Mouse (Mus musculus) cerebellum, postnatal 14 days (tissue): ENCODE data around the gene Foxp1.

ENCODE experiments used
- DNase-seq, 2 experiments: peaks; one replicate each; pipeline ENCODE4 v3.0.0; 2021; ENCODE audit warnings: mixed read lengths in 2 of 2

The Foxp1 gene

DNA sequence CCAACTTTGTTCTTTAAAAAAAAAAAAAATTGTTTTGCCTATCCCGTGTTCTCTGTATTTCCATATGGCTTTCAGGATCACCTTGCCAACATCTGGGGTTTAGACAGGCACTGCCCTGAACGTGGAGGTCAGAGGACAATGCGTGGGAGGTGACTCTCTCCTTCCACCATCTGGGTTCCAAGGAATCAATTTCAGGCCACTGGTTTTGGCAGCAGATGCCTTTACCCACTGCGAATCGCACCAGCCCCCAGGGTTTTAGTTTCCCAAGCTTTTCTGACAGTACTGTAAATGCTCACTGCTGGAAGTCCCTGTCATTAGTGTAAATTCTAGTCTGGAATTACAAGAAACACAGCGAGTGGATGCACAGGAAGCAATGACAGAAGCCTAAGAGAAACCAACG lies 41.0 kb downstream of the Foxp1 start:
- no peak for DNase-seq

DNA sequence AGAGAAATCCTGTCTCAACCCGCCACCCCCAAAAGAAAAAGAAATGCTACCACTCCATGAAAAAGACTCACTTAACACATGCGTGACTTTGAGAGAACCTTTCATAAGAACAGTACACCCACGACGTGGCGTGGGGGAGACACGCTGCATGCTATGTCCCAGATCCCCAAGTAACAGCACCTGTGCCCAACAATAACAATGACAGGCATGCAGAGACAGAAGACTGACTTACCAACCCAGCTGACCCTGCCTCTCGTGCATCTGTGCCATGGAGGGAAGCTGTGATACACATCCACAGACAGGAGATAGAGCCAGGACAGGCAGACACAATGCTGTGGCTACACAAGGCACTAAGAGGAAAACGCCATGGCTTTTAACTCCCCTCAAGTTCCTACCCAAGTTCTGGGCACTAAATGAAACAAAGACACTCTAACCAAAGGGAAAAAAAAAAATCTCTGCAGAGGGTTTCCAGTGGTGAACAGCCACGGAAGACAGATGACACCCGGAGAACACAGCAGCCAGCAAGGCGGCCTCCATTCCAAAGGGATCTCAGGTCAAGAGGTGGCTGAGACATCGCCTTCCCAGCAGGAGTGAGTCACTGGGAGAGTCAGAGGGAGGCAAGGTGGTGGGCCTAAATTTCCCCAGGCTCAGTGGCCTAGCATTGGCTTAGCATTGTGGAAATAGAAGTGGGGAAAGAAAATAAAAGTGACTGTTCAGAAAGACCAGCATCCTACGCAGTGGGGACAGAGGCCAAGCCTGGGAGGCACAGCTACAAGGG lies 43.5 kb downstream of the Foxp1 start:
- DNase-seq: no peak

DNA sequence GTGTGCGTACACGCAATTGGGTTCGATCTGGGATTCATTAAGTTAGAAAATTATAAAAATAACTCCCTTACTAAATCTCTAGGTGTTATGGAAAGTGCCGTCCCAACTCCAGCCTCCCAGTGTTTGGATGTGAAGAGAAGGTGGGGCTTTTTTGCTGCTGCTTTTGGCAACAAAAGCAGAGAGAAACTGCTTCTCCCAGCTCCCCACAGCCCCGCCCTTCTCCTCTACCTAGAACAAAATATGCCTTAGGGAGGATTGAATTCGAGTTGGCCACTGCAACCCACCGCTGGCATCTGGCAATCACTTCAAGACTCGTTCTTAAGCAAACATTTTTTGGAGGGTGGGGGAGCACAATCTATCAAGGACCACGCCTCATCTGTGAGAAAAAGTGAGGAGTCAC lies 47.5 kb downstream of the Foxp1 start:
- no peak for DNase-seq

DNA sequence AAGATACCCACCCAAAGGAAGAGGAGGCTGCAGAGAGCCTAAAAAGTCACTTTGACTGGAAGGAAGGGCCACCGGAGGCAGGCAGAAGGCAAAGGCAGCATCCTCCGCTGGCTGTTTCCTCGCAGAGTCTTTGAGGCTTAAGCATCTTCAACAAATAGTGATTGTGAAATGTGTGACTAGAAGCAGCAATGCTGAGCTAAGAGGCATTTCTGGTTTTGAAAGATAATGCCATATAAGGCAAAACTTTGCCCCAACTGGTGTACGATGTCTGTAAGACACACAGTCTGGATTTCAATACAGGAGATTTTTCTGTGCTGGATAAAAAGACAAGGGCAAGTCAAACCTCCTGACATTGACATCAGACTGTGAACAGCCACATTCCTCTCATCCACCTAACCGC lies 51.6 kb downstream of the Foxp1 start:
- no peak for DNase-seq

DNA sequence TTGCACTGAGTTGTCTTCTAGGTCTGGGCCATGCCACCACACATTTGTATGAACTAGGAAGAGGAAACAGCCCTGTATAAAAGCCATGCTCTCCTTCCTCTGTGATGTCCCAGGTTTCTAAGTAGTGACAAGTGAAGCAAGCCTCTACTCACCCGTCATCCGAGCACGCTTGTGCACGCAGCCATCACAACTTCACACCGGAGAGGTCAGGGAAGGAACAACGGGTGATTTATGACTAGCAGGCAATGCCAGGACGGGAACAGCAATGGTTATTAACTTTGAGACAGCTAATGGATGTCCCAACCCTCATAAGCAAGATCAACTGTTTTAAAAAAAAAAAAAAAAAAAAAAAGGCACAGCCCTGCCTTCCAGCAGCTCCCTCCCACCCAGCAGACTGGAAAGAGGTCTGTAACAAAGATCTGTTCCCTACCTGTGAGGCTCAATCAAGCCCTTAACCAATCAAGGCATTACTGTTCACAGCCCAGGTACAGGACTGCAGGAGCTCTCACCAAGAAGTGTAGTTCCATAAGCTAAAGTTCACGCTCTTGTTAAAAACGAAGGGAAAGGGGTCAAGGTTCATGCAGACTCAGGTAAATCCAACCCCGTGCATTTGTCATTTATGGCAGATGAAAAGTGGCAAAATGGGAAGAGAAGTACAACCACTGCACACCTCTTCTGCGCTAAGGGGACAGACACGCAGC lies 53.2 kb downstream of the Foxp1 start:
- no peak for DNase-seq

DNA sequence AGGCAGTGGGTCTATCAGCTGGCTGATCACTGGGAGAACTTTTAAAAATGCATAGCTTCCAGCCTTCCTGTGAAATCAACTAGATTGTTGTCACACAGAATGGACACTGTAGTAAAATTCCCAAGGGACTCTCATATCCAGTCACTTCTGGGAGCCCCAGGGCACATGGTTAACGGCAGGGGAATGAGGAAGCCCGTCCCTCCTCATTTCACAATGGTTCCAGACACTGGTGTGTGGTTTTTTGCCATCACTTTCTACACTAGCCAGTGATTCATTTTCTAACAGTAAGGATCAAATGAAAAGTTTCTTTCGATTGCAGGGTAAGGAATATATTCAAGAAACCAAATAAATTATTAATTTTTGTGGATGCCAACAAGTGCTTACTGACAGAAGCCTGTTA lies 54.7 kb downstream of the Foxp1 start:
- no peak for DNase-seq

DNA sequence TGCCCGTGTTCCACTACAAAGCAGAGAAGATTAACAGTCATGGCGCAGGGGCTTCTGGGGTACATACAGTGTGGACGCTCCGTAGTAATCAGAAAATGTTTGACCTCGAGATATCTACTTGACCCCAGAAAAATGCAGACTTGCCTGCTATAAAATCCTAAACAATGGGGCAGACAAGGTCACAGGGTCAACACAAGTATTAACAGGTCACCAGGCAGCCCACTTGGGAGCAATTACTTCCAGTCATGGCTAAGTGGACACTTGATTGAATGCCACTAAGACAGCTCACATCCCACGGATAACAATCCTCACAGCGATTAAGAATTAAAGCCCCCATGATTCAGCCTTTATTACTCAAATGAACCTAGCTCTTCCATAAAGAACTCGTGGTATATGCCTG lies 55.4 kb downstream of the Foxp1 start:
- DNase-seq: no peak

DNA sequence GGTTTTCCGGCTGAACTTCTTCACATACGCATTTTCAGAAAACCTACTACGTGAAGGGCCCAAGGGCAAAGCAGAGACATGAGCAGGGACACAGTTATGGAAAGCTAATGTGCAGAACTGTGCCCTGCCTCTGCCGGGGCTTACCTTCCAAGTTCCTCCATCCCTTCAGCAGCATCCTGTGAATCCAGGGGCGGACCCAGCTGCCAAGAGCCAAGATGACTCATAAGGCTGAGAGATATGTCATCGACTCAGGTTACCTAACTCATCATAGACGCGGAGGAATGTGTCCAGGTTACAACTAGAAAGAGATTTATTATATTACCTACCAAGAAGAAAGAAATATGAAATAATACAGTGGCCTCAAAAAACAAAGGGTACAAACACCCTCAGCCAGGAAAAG lies 56.2 kb downstream of the Foxp1 start:
- no peak for DNase-seq

DNA sequence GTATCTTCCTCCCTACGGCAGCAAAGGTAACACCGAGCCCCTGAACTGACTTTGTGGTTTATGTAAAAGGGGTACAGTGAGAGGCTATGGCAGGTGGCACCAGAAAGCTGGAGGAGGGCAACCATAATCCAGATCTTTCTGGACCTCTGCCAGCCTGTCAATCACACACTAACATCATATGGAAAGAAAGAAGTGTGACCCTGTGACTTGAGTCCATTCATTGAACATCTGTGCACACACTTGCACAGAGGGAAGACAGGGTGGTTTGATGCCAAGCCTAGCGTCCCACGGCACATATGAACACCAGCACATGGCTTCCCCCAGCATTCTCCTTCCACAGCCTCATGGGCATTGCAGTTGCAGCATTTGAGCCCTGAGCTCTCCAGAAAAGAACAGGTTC lies 58.1 kb downstream of the Foxp1 start:
- peak in 1 of 2 experiments; percentile 46 for DNase-seq

DNA sequence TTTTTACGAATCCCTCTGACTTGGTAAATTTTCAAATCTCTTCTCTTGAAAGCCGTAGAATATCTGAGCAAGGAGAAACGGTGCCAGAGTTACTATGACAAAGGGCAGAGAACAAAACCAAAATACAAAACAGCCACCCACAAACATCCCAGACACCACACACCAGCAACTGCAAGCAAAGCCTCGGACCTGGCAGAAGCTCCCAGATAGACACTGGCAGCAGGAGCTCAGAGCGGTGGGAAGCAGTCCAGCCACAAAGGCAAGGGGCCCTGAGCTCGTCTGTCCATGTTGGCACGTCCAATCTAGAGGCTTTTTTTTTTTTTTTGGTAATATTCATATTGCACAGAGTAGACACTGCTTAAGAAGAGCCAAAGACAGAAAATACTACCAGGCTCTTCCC lies 58.6 kb downstream of the Foxp1 start:
- peak; percentile 85 to 87 for DNase-seq

DNA sequence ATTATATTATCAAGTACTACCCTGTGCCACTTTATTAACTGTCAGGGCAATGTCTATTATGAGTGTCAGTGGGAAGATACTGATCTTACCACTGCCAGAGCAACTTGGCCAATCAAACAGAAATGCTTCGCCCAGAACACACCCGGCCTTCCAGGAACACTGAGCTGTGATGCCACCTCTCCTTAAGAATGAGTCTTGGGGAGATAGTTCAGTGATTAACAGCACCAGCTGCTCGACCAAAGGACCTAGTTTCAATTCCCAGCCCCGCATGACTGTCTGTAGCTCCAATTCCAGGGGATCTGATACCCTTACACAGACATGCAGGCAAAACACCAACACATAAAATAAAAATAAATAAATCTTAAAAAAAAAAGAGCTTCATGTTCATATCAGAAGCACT lies 63.7 kb downstream of the Foxp1 start:
- DNase-seq: no peak

DNA sequence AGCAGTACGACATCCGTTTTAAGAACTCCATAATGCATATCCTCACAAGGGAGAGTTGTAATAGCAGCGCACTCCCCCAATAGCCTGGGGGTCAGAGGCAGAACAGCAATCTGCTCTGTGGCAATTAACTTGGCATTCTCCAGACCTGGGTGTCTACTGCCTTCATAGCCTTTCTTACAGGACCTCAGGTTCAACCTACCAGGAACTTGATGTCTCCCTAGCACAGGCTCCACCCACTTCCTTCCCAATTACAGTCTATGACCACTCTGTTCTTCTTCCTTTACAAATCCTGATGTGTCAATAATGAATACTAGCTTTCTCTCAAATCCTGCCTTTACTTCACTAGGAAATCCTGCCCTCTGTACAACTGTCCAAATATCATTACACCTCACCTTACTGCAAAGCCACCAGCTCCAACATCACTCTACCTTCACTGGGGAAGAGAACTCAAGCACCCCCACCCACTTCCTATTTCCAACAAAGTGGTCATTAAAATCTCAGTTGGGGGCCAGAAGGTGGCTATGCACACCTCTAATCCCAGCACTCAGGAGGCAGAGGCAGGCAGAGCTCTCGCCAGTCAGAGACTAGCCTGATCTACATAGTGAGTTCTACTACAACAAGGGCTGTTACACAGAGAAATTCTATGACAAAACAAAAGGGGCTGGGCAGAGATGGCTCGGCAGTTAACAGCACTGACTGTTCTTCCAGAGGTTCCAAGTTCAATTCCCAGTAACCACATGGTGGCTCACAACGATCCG lies 68.6 kb downstream of the Foxp1 start:
- no peak for DNase-seq

DNA sequence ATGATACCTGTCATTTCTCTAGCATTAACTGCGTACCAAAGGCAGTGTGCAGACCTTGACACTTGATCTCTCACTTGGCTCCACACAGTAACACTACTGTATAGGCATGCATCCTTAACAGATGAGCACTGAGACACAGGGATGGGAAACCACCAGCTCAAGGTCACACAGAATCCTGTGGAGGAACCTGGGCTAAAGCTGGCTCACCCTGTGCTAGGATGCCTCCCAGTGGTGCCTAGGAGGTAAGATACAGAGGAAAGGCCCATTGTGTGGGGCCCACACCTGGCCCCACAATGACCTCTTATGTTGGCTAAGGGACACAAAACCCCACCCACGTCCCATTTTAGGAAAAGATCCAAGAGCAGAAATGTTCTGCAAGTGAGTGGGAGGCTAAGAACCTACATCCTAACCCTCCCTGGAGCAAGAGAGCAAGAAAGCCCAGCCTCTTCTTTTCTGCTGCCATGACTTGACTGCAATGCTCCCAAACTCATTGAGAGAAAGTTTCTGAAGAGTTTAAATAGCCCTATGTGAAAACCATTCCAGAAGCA lies 69.8 kb downstream of the Foxp1 start:
- DNase-seq: no peak

DNA sequence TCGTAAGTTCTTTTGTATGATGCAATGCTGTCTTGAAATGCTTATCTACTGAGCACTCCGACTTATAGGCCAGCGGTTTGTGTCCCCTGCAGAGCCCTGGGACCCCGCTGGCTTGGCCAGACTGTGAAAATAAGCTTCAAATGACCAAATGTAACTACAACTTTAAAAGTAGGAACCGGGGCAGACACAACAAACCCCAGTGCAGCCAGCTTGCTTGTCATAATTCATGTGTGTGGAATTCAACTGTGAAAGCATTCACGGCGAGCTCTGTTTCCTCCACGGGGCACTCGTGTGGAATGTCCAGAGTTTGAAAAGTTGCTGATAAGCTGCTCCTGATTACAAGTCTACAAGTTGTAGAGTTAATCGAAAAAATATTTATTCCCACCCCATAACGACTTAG lies 71.0 kb downstream of the Foxp1 start:
- DNase-seq: no peak

DNA sequence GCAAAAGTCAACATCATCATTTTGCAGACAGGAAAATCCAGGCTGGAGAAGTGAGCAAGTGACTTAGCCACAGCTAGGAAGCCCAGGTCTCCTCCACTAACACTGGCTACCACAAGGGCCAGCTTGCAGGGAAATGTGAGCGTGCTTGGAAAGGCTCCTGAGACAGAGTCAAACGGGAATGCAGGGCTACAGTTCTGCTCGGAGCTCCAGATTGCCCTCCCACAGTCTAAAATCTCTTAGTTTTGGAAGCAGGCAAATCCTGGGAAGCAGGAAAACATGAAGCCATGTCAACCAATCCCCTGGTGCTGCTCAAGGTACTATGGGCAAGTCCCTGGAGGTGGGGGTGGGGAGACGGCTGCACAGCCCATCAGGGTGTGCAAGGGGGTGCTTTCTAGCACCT lies 75.1 kb downstream of the Foxp1 start:
- peak in 1 of 2 experiments; percentile 20 for DNase-seq

DNA sequence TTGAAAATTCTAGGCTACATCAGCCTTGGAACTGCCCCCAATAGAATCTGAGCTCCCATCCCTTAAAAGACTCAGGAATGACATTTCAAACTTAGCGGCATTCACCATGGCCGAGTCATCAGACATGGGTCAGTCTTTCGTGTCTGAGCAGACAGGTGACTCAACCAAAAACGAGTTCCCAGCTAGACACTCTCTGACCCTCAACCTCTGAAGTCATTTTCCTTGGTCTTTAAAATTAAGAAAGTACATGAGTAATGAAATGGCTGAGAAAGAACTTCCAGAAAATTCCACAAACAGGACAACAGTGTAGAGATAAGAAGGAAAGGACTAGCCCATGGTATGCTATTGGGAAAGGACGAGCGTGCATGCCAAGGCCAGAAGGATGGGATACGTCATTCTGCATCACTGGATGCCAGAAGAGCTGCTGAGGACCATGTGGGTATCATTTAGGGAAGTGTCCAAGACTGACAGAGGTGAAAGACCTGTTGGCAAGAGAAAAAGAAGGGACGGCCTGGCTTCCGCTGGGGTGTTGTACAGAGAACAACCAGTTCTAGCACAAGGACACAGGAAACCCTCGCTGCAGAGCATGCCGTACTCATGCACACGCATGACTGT lies 75.6 kb downstream of the Foxp1 start:
- DNase-seq: peak; percentile 68 to 71

DNA sequence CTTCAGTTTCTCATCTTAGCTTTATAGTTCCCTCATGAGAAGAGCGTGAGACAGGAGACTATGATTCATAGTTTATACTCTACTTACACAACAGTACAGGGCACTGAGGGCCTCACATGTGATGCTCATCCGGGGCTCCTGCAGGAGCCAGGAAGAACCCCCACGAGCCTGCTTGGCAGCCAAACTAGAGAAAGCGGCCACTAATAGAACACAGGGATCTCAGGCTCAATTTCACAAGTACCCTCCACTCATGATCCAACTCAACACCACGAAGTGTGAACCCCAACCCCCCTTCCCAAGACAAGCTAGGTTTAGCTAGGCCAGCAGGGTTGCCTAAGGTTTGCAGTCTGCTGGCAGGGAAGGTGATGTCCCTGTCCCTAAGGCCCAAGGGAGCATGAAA lies 79.1 kb downstream of the Foxp1 start:
- peak; percentile 43 to 50 for DNase-seq

DNA sequence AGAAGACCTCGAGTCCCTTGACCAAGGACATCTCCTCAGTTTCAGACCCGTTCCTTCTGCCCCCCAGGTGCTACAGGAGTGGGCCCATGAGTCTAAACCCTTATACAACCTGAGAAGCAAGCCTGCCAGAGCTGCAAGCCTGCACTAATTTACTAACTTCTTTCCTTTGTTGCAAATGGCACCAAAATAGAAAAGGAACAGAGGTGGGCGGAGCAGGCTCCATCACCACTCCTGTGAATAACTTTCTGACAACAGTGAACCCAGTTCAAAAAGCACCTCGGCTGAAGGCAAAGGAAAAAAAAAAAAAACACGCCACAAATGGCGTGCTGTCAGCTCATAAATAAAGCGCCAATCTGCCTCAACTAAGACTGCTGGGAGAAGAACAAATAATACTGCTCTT lies 81.4 kb downstream of the Foxp1 start:
- DNase-seq: no peak

DNA sequence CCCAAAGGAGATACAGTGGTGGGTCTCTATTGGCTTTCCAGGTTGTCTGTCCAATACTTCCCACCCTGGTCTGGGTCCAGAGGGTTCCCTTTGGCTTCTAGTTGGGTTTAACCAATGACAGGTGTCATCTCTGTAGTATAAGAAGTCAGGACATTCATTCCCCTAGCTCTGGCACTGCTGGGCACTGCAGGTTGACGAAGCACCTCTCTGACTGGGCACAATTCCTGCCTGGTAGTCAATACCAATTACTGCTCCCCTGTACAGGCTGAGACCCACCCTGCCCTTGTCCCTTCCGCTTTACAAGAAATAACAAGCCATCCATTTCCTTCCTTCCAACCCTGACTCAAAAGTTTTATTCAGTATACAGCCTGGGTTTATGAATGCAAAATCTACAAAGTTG lies 81.9 kb downstream of the Foxp1 start:
- DNase-seq: no peak

DNA sequence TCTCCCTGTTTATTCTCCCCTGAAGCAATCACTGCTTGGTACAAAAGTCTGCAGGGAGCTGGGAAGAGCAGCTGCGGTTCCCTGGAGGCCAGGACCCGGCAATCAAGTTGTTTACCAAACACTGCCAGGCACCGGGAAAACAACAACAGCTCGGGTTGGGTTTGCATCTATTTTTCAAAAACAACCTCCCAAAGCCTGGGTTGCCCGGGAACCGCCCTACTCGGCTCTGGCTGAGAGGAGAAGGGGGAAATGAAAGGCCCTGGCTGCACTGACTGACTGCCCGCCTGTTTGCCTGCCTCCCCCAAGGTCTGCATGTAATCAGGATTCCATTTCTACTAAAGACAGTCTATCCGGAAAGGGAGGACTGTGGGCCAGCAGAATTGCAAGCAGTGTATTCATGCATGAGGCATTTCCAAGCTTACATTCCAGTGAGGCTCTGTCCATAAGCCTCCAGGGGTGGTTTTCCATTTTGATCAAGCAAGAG lies 82.6 kb downstream of the Foxp1 start:
- DNase-seq: peak in 1 of 2 experiments; percentile 18

DNA sequence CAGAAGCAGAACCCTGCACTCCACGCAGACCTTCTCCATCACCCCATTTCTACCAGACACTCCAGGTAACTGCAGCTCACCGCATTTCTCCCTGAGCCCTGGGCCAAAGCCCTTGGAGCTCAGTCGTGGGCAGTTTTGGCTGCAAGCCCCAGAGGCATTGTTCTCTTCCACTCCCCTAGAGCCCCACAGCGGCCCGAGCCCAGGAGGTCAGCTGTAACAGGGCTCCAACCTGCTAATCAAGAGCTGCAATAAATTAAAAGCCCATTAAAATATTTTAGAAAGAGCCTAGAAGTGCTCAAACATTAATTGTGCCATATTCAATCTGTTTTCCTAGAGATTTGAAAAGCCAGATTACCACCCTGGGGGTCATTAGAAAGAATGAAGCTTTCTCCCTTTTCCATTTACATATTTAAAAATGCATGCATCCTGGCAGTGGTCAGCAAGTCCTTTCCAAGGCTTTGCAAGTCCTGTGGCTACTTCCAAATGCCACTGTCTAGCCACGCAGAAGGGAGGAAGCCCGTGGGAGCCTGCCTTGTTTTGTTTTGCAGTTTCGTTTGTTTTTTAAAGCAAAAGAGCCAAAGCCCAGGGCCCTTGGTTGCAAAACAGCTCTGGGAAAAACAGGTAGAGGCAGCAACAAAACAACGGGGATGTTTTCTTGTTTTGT lies 83.2 kb downstream of the Foxp1 start:
- DNase-seq: peak in 1 of 2 experiments; percentile 10

DNA sequence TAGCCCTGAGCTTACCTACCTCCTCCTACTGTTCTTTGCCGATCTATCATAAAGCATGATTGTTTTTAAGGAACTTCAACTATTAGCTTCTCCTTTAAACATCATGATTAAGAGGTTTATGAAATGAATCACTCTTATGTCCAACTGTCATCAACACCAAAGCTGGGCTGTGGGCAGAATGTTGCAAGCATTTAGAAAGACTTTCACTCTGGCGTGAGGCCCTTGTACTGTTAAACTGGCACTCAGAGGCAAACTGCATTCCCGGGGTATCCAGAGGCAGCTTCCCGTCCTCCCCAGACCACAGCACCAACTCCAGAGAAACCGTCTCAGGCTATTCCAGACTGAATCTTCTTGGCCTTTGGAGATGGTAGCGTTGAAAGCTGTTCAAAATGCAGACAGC lies 86.2 kb downstream of the Foxp1 start:
- no peak for DNase-seq
